Mouse (Mus musculus) olfactory bulb, adult 2 months (tissue): ENCODE data around the gene Cacna2d2. TPM values are rescaled to one million over a fixed set of nuclear protein-coding genes. Genes with fewer than 3 reads are reported as not detected.

Source experiments
- H3K27ac ChIP-seq: fragments of 200-500 bp; 2 replicates; pipeline ENCODE4 v1.5.1; 2012; ENCODE audit warnings: low read depth, low read length; ENCODE audit not compliant: insufficient read depth
- H3K4me1 ChIP-seq: fragments of 200-500 bp; 2 replicates; pipeline ENCODE4 v1.6.1; 2012; ENCODE audit warnings: low read length; ENCODE audit not compliant: control insufficient read depth, insufficient read depth
- H3K4me3 ChIP-seq: fragments of 200-500 bp; 2 replicates; pipeline ENCODE4 v1.5.1; 2012; ENCODE audit warnings: mild to moderate bottlenecking, low read depth, low read length, moderate library complexity; ENCODE audit not compliant: insufficient read depth
- CTCF ChIP-seq: fragments of 200-500 bp; IDR thresholded peaks from 2 replicates; pipeline ENCODE4 v1.5.1; 2012; ENCODE audit warnings: low read depth, mild to moderate bottlenecking, low read length, moderate library complexity; ENCODE audit not compliant: insufficient read depth
- POLR2A ChIP-seq: fragments of 200-500 bp; IDR thresholded peaks from 2 replicates; pipeline ENCODE4 v1.6.1; 2012; ENCODE audit warnings: mild to moderate bottlenecking, low read depth, low read length, moderate library complexity; ENCODE audit not compliant: insufficient read depth
- WGBS: fragments of 180-500 bp; shearing (Covaris S2); methylation state at CpG from one replicate; pipeline ENCODE4 v1.1.7; 2018; 5-methylcytosine and 5-hydroxymethylcytosine counted together
- polyA plus RNA-seq: library from polyadenylated mRNA; stranded (reverse); fragments of >200 nt; gene quantifications from 2 replicates; pipeline ENCODE4 v1.2.4, GENCODE M21; 2012; ENCODE audit warnings: low replicate concordance; ENCODE audit not compliant: missing spikeins, insufficient read depth, insufficient read length

The Cacna2d2 gene
- polyA plus RNA-seq, 1 experiment: not detected

DNA sequence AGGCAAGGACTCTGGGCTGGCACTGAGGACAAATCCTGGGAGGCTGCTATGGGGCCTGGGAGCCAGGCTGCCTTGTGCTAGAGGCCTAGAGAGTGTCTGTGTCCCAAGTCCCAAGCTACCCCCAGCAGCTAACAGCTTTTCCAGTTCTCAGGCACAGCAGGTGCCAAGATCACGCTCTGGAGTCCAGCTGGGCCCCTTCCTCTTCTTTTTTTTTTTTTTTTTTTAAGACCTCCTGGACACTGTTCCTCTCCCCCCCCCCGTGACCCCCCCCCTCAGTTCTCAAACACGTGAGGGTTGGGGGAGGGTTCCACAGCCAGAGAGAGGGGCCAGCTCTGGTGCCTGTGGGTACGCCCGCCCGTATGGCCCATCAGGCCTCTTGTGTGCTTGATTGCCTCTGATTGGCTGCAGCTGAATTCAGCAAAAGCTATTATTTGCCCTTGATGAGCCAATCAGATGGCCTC lies 45.6 kb downstream of the Cacna2d2 start:
- WGBS: 83% methylated on average over 4 of the region's 6 CpGs
- no peak overlapping the region for H3K27ac ChIP-seq
- no peak for TF ChIP-seq POLR2A
- H3K4me1 ChIP-seq: peaks cover 32% of the 10 kb centered on the region
- no peak overlapping the region for H3K4me3 ChIP-seq

DNA sequence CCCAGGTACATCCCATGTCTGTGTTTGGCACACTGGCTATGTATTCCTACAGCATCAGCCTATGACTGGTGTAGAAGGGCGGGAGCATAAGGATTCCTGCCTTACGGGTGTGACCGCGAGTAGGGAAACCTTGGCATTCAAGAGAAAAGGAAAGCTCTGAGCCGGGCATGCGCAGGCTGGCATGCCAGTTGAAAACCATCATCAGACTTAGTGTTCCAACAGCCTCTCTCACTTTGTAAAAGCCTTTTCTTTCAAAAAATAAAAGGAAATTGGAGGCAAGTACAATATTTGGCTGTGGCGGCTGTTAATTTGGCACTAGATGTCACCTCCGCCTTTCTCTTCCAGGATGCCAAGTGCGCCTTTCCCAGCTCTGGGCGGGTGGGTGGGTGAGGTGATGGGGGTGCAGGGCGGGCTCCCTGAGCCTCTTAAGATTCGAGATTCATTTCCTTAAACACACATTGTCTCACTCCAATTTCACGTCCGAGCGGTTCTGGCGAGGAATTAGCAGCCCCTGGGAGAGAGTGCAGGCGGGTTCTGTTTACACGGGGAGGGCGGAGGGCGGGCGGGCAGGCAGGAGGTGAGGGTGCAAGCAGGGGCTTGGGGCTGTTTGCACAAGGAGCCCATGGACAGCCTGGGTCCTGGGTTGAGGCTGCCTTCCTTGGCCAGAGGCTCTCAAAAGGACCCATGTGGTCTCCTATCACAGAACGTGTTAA lies 49.5 kb downstream of the Cacna2d2 start:
- 14% methylated on average over 22 of the region's 22 CpGs for WGBS
- Histone ChIP-seq H3K4me1 (peaks cover 18% of the 10 kb centered on the region), H3K27ac (no peak overlapping the region), H3K4me3 (no peak overlapping the region)
- TF ChIP-seq POLR2A (no peak), CTCF (no peak)

DNA sequence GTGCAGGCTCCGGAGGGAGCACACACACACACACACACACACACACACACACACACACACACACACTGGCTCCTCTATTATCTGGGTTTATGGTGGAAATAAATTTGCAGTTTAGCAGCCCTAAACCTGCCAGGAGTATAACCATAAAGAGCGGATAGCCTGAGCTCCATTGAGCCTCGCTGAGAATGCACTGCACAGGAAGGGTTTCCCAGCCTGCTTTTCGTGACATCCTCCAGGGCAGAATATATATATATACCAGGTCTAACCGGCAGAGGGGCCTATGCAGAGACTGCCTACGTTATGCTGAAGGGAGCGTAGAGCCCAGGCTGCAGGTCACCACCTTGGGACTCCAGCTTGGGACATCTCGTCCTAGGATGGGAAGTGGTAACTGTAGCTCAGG lies 52.0 kb downstream of the Cacna2d2 start:
- no peak overlapping the region for H3K27ac ChIP-seq
- peaks cover 11% of the 10 kb centered on the region for H3K4me1 ChIP-seq
- TF ChIP-seq CTCF: no peak
- TF ChIP-seq POLR2A: no peak
- H3K4me3 ChIP-seq: no peak overlapping the region
- whole genome bisulfite sequencing: 90% methylated on average over 8 of the region's 8 CpGs

DNA sequence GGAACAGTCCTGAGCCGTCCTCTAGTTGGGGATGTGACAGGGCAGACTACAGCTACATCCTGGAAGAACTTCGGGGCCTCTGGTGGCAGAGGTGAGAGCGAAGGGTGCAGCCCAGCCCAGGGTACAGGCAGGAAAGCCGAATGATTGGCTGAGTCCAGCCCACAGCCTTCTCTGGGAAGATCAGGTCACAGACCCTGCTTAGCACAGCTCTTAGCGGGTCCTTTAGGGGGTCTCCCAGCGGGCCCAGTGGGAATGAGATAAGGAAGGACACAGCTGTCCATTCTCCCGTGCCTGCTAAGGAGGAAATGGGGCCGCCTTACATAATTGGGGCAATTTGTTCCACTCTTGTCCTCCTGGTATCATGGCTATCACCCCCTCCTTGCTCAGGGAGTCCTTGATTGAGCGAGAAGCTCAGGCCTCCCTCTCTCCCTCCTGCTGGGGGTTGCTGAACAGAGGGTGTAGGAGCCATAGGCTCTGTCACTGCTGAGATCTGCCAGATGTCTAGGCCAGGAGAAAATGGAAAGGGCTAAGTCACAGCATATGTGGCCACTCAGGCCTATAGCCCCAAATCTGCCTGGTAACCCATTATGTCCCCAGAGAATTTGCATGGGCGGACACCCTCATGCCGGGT lies 52.6 kb downstream of the Cacna2d2 start:
- Histone ChIP-seq H3K27ac (no peak overlapping the region), H3K4me3 (no peak overlapping the region), H3K4me1 (peaks cover 14% of the 10 kb centered on the region)
- 86% methylated on average over 11 of the region's 11 CpGs for WGBS
- TF ChIP-seq CTCF (no peak), POLR2A (no peak)

DNA sequence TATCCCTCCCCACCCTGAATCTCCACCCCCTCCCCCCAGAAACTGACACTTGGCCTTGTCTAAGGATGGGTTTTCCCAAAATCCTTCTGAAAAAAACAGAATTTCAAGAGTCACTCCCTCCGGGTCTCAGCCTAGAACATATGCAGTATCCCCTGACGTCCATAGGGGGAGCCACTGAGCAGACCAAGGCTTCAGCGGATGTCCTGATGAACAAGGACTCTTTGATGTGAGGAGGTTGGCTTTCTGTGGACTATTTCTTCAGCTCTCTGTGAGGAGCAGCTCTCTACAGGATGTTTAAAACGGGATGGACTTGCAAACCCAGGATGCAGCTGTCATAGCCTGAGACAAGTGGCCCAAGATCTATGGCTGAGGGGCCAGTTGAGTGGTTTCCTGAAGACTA lies 53.1 kb downstream of the Cacna2d2 start:
- peak; percentile 17; the same call in 1 of the 2 replicates for TF ChIP-seq CTCF
- TF ChIP-seq POLR2A: no peak
- H3K4me3 ChIP-seq: no peak overlapping the region
- peaks cover 14% of the 10 kb centered on the region for H3K4me1 ChIP-seq
- H3K27ac ChIP-seq: no peak overlapping the region
- WGBS: 39% methylated on average over 4 of the region's 4 CpGs

DNA sequence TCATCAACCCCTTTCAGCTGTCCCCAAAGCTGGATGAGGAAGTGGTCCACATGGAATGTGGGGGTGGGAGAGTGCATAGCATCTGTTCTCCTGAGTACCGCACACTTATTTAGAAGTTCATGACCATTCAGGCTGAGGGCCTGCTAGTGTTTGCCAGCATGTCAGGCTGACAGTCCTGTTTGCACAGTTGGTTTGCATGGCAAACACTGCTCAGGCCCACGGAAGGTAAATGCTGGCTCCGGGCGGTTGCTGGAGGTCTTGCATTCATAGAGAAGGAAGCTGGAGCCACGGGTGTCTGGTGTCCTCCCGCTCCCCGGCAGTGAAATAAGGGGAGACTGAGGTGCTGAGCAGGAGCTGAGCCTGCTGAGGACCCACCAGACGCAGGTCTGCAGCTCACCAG lies 53.7 kb downstream of the Cacna2d2 start:
- TF ChIP-seq POLR2A: no peak
- no peak for TF ChIP-seq CTCF
- WGBS: 87% methylated on average over 8 of the region's 8 CpGs
- Histone ChIP-seq H3K4me1 (peaks cover 14% of the 10 kb centered on the region), H3K4me3 (no peak overlapping the region), H3K27ac (no peak overlapping the region)

DNA sequence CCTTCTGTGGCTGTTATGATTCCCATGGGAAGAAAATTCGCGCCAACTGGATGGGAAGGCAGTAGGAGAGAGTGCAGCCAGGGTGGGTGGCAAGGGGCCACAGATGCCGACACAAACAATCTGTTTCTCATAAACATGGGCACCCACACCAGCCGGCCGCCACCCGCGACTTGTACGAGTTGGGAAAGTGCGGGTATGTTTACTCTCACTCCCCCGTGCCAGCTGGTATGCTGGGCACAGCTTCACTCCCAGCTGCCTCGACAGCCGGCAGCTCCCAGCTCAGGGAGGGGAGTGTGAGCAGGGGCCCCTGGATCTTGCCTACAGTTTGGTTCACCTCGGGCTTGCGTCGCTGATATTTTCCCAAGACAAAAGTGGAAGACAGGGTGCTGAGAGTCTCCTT lies 57.3 kb downstream of the Cacna2d2 start:
- 28% methylated on average over 15 of the region's 15 CpGs for WGBS
- TF ChIP-seq CTCF (no peak), POLR2A (no peak)

DNA sequence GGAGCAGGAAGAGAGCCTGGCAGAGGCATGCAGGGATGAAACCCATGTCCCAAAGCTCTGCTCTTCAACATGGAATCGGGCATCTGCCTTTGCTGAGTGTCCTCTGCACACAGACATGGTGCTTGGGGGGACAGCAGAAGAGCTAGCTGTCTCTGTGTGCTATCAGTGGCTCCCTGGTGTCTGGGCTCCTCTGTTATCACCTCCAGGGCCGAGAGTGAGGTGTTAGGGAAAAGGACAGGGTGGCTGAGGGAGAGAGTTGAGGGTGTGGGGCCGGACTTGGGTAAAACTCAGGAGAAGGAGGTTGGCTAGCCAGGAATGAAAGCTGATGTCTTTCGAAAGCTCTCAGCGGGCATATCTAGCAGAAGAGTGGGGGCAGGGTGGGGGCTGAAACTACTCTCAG lies 63.5 kb downstream of the Cacna2d2 start:
- Histone ChIP-seq H3K4me3 (no peak overlapping the region), H3K4me1 (peaks cover 9% of the 10 kb centered on the region; the same call in 1 of the 2 replicates), H3K27ac (no peak overlapping the region)
- WGBS: 87% methylated on average over 5 of the region's 5 CpGs
- TF ChIP-seq POLR2A (no peak), CTCF (no peak)

More for the DNA sequence above, 57.3 kb downstream of the Cacna2d2 start:
- no peak overlapping the region for H3K4me3 ChIP-seq
- H3K4me1 ChIP-seq: peaks cover 4% of the 10 kb centered on the region; the same call in 1 of the 2 replicates
- H3K27ac ChIP-seq: no peak overlapping the region

DNA sequence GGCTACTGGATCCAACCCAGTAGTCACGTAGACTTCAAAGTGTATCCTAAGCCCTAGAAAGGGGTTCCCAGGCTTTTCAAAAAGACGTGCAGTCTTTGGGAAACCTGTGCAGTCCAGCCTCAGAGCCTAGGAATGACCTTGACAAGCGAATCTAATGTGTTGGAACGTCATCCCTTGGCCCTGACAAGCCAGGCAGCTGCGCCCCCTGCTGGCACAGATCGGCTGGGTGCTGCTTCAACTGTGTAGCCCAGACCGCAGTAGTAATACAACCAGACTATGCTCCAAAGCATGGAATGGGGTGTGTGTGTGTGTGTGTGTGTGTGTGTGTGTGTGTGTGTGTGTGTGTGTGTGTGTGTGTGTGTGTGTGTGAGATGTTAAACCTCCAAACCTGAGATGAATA lies 64.1 kb downstream of the Cacna2d2 start:
- no peak overlapping the region for H3K4me3 ChIP-seq
- TF ChIP-seq CTCF (peak; percentile 40; the same call in 1 of the 2 replicates), POLR2A (no peak)
- no peak overlapping the region for H3K27ac ChIP-seq
- peaks cover 9% of the 10 kb centered on the region; the same call in 1 of the 2 replicates for H3K4me1 ChIP-seq
- 23% methylated on average over 7 of the region's 7 CpGs for WGBS
